Mouse (Mus musculus) left cerebral cortex, adult 11 months (tissue): ENCODE results near the gene Casp3.

Source experiments
- DNase-seq: peaks from one replicate; pipeline ENCODE4 v3.0.0; 2022; ENCODE audit warnings: low spot score

The Casp3 gene

DNA sequence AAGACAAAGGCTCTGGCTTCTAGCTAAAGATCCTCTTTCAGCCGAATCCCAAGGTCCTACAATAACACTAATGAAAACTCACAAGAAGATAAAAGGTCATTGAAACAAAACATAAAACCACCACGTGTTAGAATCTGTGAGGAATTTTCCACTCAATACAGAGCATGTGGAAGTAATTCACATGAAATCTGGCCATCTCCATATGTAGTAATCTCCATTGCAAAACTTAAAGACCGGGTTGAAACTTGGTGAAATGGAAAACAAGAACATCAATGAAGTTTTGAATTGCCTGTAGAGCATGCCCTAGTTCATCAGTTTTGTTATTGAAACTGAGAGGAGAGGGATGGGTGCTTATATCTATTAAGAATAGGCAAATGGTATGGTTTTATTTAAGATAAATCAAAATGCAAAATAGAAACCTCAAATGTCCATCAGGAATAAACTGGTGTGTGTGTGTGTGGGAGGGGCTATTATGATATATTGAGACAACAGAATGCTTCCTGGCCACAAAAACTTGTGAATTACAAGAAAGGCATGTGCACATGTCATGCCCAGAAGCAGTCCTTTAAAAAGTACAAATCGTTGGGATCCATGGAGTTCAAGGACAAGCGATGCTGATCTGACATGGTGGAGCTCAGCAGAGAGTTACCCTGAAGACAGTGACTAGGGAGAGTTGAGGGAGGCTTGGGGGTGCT lies 63.7 kb downstream of the Casp3 start:
- DNase-seq = no peak

DNA sequence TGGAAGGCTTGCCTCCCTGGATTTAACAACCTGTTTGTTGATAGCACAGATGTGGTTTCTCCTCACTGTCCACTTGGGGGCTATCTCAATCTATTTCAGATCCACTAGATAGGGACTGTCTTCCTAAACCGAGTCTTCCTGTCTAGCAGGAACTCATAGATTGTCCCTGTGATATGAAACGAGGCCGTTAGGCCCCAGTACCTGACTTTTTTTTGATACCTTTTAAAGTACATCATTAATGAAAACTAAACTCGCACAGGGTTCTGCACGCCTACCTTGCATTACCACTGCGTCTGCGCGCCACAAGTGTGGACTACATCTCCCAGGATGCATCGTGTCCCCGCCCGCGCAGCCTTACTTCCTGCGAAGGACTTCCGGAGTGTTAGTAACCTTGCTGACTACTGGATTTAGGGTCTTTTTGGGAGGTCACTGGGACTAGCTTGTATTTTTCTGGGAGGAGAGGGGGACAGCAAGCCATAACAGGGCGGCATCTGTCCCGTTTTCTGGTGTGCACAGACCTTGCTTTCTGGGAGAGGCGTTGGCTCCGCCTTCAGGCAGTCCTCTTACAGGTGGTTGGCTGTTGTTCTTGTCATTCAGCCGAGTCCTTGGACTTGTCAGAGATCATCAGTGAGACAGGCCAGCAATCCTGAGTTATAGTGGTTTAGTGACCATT lies 69.7 kb downstream of the Casp3 start:
- DNase-seq = peak; percentile 93
